Mouse (Mus musculus) heart, embryonic 11.5 days (tissue): ENCODE results near the gene Nxt1. TPM values are rescaled to one million over a fixed set of nuclear protein-coding genes. Genes with fewer than 3 reads are reported as not detected.

Experiments
- ATAC-seq: fragments of 200-750 bp; cut with Nextera tagmentation; replicated peaks from 2 replicates; pipeline ENCODE4 v1.8.0; 2017; ENCODE audit warnings: moderate library complexity; ENCODE audit not compliant: insufficient number of reproducible peaks, low FRiP score, low TSS enrichment
- H3K27ac ChIP-seq: fragments of 300-500 bp; sonication (generic); 2 replicates; pipeline ENCODE4 v1.5.1; 2014; ENCODE audit warnings: mild to moderate bottlenecking, low read depth, low read length
- H3K27me3 ChIP-seq: fragments of 300-500 bp; sonication (generic); 2 replicates; pipeline ENCODE4 v1.6.1; 2014; ENCODE audit warnings: mild to moderate bottlenecking, low read length, mixed read lengths; ENCODE audit not compliant: control insufficient read depth, insufficient read depth
- H3K36me3 ChIP-seq: fragments of 300-500 bp; sonication (generic); 2 replicates; pipeline ENCODE4 v1.6.1; 2014; ENCODE audit warnings: mild to moderate bottlenecking, low read length, moderate library complexity, mixed read lengths; ENCODE audit not compliant: control insufficient read depth, insufficient read depth
- H3K4me1 ChIP-seq: fragments of 300-500 bp; sonication (generic); 2 replicates; pipeline ENCODE4 v1.6.1; 2014; ENCODE audit warnings: low read length; ENCODE audit not compliant: control insufficient read depth, insufficient read depth
- H3K4me2 ChIP-seq: fragments of 300-500 bp; sonication (generic); 2 replicates; pipeline ENCODE4 v1.6.1; 2014; ENCODE audit warnings: mild to moderate bottlenecking, moderate library complexity
- H3K4me3 ChIP-seq: fragments of 300-500 bp; sonication (generic); 2 replicates; pipeline ENCODE4 v1.5.1; 2014; ENCODE audit warnings: low read depth, low read length
- H3K9ac ChIP-seq: fragments of 300-500 bp; sonication (generic); 2 replicates; pipeline ENCODE4 v1.6.1; 2014; ENCODE audit warnings: mild to moderate bottlenecking, low read depth, low read length, moderate library complexity
- H3K9me3 ChIP-seq: fragments of 300-500 bp; sonication (generic); replicated peaks from 2 replicates; pipeline ENCODE4 v1.6.1; 2016; ENCODE audit warnings: low read length; ENCODE audit not compliant: control insufficient read depth
- WGBS: fragments of 180-500 bp; shearing (Covaris S2); extraction: QIAGEN DNeasy Blood & Tissue Kit; methylation state at CpG from one replicate; pipeline ENCODE4 v1.1.7; 2014; ENCODE audit not compliant: insufficient replicate concordance; 5-methylcytosine and 5-hydroxymethylcytosine counted together
- polyA plus RNA-seq: library from polyadenylated mRNA; unstranded; fragments of >200 nt; fragmentation: Nextera tagmentation; extraction: Ambion mirVana; gene quantifications from 2 replicates; pipeline ENCODE4 v1.2.1, GENCODE M21; 2014

Nxt1 gene
- polyA plus RNA-seq, 1 experiment from 2014 or later, result 71.3 TPM

- no peak for ATAC-seq
- WGBS, result 83% methylated on average over 1 of the region's 1 CpGs
- Histone ChIP-seq H3K27ac (no peak overlapping the region), H3K36me3 (peaks cover 13% of the 10 kb centered on the region), H3K4me2 (no peak overlapping the region), H3K9me3 (no peaks in the 10 kb centered on the region), H3K4me3 (no peak overlapping the region), H3K27me3 (no peaks in the 10 kb centered on the region), H3K9ac (no peak overlapping the region), H3K4me1 (peaks cover 26% of the 10 kb centered on the region)
Observed at GRCm38 (mm10) chr2:148683031-148683430, 10.6 kb downstream of the Nxt1 start.

GRCm38 (mm10) chr2:148684972-148685371, 12.6 kb downstream of the Nxt1 start:
- 84% methylated on average over 2 of the region's 2 CpGs for WGBS
- no peaks in the 10 kb centered on the region for H3K9me3 ChIP-seq
- no peaks in the 10 kb centered on the region for H3K27me3 ChIP-seq

GRCm38 (mm10) chr2:148685709-148686108, 13.3 kb downstream of the Nxt1 start:
- 88% methylated on average over 3 of the region's 3 CpGs for WGBS

More at GRCm38 (mm10) chr2:148684972-148685371, 12.6 kb downstream of the Nxt1 start:
- Histone ChIP-seq H3K4me3 (no peak overlapping the region), H3K9ac (no peak overlapping the region), H3K36me3 (peaks cover 13% of the 10 kb centered on the region), H3K4me2 (no peak overlapping the region; the same call in 1 of the 2 replicates), H3K27ac (no peak overlapping the region), H3K4me1 (peaks cover 11% of the 10 kb centered on the region; the same call in 1 of the 2 replicates)
- ATAC-seq, result no peak

GRCm38 (mm10) chr2:148686862-148687261, 14.5 kb downstream of the Nxt1 start:
- H3K36me3 ChIP-seq, result peaks cover 19% of the 10 kb centered on the region
- H3K27me3 ChIP-seq, result no peaks in the 10 kb centered on the region
- H3K27ac ChIP-seq, result no peak overlapping the region
- peaks cover 7% of the 10 kb centered on the region; the same call in 1 of the 2 replicates for H3K4me1 ChIP-seq
- WGBS, result 73% methylated on average over 1 of the region's 1 CpGs
- no peak overlapping the region for H3K9ac ChIP-seq
- no peaks in the 10 kb centered on the region for H3K9me3 ChIP-seq
- H3K4me2 ChIP-seq, result no peak overlapping the region
- ATAC-seq, result no peak
- H3K4me3 ChIP-seq, result no peak overlapping the region

More at GRCm38 (mm10) chr2:148685709-148686108, 13.3 kb downstream of the Nxt1 start:
- no peaks in the 10 kb centered on the region for H3K27me3 ChIP-seq
- H3K36me3 ChIP-seq, result peaks cover 13% of the 10 kb centered on the region
- no peak for ATAC-seq
- no peak overlapping the region for H3K27ac ChIP-seq
- H3K4me2 ChIP-seq, result no peak overlapping the region
- H3K9ac ChIP-seq, result no peak overlapping the region
- H3K4me1 ChIP-seq, result peaks cover 11% of the 10 kb centered on the region; the same call in 1 of the 2 replicates
- no peaks in the 10 kb centered on the region for H3K9me3 ChIP-seq
- H3K4me3 ChIP-seq, result no peak overlapping the region

GRCm38 (mm10) chr2:148687971-148688370, 15.6 kb downstream of the Nxt1 start:
- 92% methylated on average over 5 of the region's 5 CpGs for WGBS
- H3K4me3 ChIP-seq, result no peak overlapping the region
- H3K4me1 ChIP-seq, result 0 out of 2 replicates have a peak, but pooled peaks cover under 1% of the 10 kb centered on the region

DNA sequence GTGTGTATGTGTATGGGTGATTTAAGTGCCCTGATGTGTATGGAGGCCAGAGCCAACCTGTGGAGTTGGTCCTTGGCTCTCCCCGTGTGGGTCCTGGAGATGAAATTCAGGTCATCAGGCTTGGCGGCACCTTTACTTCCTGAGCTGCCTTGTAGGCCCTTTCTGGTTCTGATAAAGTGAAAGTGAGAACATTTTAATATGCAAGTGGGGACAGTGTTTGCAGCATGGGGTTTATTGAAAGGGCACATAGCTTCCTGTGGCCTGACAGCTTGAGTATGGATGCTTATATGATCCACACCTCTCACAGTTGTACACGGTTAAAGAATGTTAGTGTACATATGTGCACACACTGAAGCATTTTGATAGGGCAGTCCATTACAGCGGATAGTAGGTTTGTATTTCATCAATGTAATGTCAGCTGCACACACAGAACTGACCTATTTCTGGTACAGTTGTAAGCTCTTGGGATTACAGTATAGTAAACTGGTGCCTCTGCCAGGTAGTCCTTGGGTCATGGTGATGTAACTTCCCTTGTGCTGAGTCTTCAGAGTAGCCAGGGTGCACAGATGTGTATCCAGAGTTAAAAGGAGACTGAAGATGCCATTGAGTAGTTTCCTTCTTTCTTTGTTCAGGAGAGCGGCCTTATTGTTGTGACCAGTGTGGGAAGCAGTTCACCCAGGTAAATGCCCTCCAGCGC, 17.2 kb downstream of the Nxt1 start:
- H3K9me3 ChIP-seq, result no peaks in the 10 kb centered on the region
- no peaks in the 10 kb centered on the region for H3K27me3 ChIP-seq
- 90% methylated on average over 6 of the region's 6 CpGs for WGBS
- H3K36me3 ChIP-seq, result peaks cover 10% of the 10 kb centered on the region
- no peak for ATAC-seq
- no peak overlapping the region for H3K27ac ChIP-seq
- no peak overlapping the region for H3K4me2 ChIP-seq
- 0 out of 2 replicates have a peak, but pooled peaks cover 3% of the 10 kb centered on the region for H3K4me1 ChIP-seq
- no peak overlapping the region for H3K9ac ChIP-seq
- H3K4me3 ChIP-seq, result no peak overlapping the region

More at GRCm38 (mm10) chr2:148687971-148688370, 15.6 kb downstream of the Nxt1 start:
- no peak for ATAC-seq
- H3K9me3 ChIP-seq, result no peaks in the 10 kb centered on the region
- H3K9ac ChIP-seq, result no peak overlapping the region
- H3K4me2 ChIP-seq, result no peak overlapping the region
- no peaks in the 10 kb centered on the region for H3K27me3 ChIP-seq
- no peak overlapping the region for H3K27ac ChIP-seq
- peaks cover 19% of the 10 kb centered on the region for H3K36me3 ChIP-seq

DNA sequence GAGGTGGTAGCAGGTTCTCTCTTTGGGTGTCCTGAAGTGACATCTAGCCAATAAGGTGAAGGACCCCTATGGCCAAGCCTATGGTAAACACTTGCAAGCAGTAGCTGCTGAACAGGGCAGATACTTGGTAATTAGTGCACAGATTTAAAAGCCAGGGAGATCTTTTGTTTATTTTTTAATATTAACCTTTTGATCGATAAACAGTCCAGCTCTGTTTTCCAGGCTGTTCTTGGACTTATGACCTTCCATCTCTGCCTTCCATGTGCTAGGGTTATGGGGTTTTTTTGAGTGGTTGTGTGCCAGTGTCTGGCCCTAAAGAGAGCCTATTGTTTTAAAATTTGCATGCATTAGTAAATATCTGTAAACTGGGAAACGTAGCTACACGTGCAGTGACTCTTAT, 17.9 kb downstream of the Nxt1 start:
- peaks cover 6% of the 10 kb centered on the region for H3K36me3 ChIP-seq
- ATAC-seq, result no peak
- no peak overlapping the region for H3K9ac ChIP-seq
- 89% methylated on average over 3 of the region's 3 CpGs for WGBS
- H3K27ac ChIP-seq, result no peak overlapping the region
- 0 out of 2 replicates have a peak, but pooled peaks cover 3% of the 10 kb centered on the region for H3K4me1 ChIP-seq
- no peak overlapping the region for H3K4me3 ChIP-seq
- H3K4me2 ChIP-seq, result no peak overlapping the region
- H3K27me3 ChIP-seq, result no peaks in the 10 kb centered on the region
- H3K9me3 ChIP-seq, result no peaks in the 10 kb centered on the region

- WGBS, result 94% methylated on average over 5 of the region's 5 CpGs
- H3K9ac ChIP-seq, result no peak overlapping the region
Observed at GRCm38 (mm10) chr2:148690781-148691180, 18.4 kb downstream of the Nxt1 start.

DNA sequence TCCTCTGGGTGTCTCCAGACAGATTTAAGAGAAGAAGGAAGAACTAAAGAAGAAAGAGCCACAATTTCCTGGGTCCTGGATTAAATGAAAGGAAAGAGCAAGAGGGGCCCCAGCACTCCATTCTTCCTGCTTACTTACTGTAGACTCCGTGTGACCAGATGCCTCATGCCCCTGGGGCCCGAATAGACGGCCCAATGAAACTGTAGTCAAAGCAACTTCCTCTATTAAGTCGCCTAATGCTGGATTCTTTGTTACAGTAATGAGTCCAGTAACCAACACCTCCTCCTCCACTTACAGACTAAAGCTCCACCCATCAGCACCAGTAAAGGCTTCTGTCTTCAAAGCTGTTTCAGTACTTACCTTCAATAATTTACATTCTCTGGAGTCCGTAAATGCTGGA, 26.2 kb downstream of the Nxt1 start:
- Histone ChIP-seq H3K4me2 (no peak overlapping the region), H3K27me3 (no peaks in the 10 kb centered on the region), H3K4me1 (no peaks in the 10 kb centered on the region), H3K27ac (no peak overlapping the region), H3K9me3 (no peaks in the 10 kb centered on the region), H3K9ac (no peak overlapping the region), H3K36me3 (no peaks in the 10 kb centered on the region; the same call in 1 of the 2 replicates), H3K4me3 (no peak overlapping the region)
- 79% methylated on average over 5 of the region's 5 CpGs for WGBS
- no peak for ATAC-seq

More at GRCm38 (mm10) chr2:148690781-148691180, 18.4 kb downstream of the Nxt1 start:
- no peaks in the 10 kb centered on the region for H3K9me3 ChIP-seq
- no peak overlapping the region for H3K4me2 ChIP-seq
- ATAC-seq, result no peak
- H3K4me3 ChIP-seq, result no peak overlapping the region
- no peak overlapping the region for H3K27ac ChIP-seq
- 0 out of 2 replicates have a peak, but pooled peaks cover 3% of the 10 kb centered on the region for H3K4me1 ChIP-seq
- peaks cover 6% of the 10 kb centered on the region for H3K36me3 ChIP-seq
- no peaks in the 10 kb centered on the region for H3K27me3 ChIP-seq
